Mouse (Mus musculus) MEL (cell line): ENCODE measurements around the gene Lrsam1.

ENCODE experiments used
- CTCF ChIP-seq, 3 experiments: IDR thresholded peaks in 2 of 3; conservative IDR thresholded peaks in 1 of 3; 2 replicates each; pipeline ENCODE4 v1.5.1; 2011 to 2012; ENCODE audit warnings: low read length in 3 of 3, low read depth in 2 of 3, mild to moderate bottlenecking in 2 of 3, improper control_type of control experiment in 1 of 3, inconsistent platforms in 1 of 3, mixed read lengths in 1 of 3, moderate library complexity in 1 of 3; ENCODE audit not compliant: control insufficient read depth in 1 of 3, insufficient read depth in 1 of 3, poor library complexity in 1 of 3, severe bottlenecking in 1 of 3
- HCFC1 ChIP-seq: IDR thresholded peaks from 2 replicates; pipeline ENCODE4 v1.6.1; 2012; ENCODE audit warnings: low read depth, mild to moderate bottlenecking, inconsistent platforms, low read length, improper control_type of control experiment, moderate library complexity
- MAFK ChIP-seq: IDR thresholded peaks from 2 replicates; pipeline ENCODE4 v1.6.1; 2011; ENCODE audit warnings: low read depth, mild to moderate bottlenecking, low read length, improper control_type of control experiment, borderline replicate concordance
- MAZ ChIP-seq: IDR thresholded peaks from 2 replicates; pipeline ENCODE4 v1.6.1; 2012; ENCODE audit warnings: low read depth, mild to moderate bottlenecking, inconsistent platforms, low read length, improper control_type of control experiment
- MYC ChIP-seq: IDR thresholded peaks from 2 replicates; pipeline ENCODE4 v1.6.1; 2011; ENCODE audit warnings: low read depth, mild to moderate bottlenecking, low read length, improper control_type of control experiment, moderate library complexity
- POLR2A ChIP-seq, 2 experiments: IDR thresholded peaks; 2 replicates each; pipeline ENCODE4 v1.6.1; 2011 to 2012; ENCODE audit warnings: low read length in 2 of 2, mild to moderate bottlenecking in 2 of 2, control low read depth in 1 of 2, improper control_type of control experiment in 1 of 2, low read depth in 1 of 2, moderate library complexity in 1 of 2; ENCODE audit not compliant: control insufficient read depth in 1 of 2, insufficient read depth in 1 of 2, poor library complexity in 1 of 2
- RAD21 ChIP-seq: IDR thresholded peaks from 2 replicates; pipeline ENCODE4 v1.6.1; 2011; ENCODE audit warnings: mild to moderate bottlenecking, low read depth, low read length, improper control_type of control experiment
- TAL1 ChIP-seq: IDR thresholded peaks from 2 replicates; pipeline ENCODE4 v1.6.1; 2012; ENCODE audit warnings: mild to moderate bottlenecking, inconsistent platforms, low read length, moderate library complexity, mixed read lengths
- TCF12 ChIP-seq: IDR thresholded peaks from 2 replicates; pipeline ENCODE4 v1.6.1; 2014; ENCODE audit warnings: low read depth, mild to moderate bottlenecking, inconsistent platforms, low read length, improper control_type of control experiment, moderate library complexity
- USF2 ChIP-seq, 2 experiments: IDR thresholded peaks; 2 replicates each; pipeline ENCODE4 v1.6.1; 2011 to 2012; ENCODE audit warnings: improper control_type of control experiment in 2 of 2, low read length in 2 of 2, borderline replicate concordance in 1 of 2, inconsistent platforms in 1 of 2, low read depth in 1 of 2, mild to moderate bottlenecking in 1 of 2; ENCODE audit not compliant: insufficient read depth in 1 of 2
- ZC3H11A ChIP-seq: IDR thresholded peaks from 2 replicates; pipeline ENCODE4 v1.6.1; 2012; ENCODE audit warnings: low read depth, mild to moderate bottlenecking, inconsistent platforms, low read length, improper control_type of control experiment
- ZKSCAN1 ChIP-seq: IDR thresholded peaks from 2 replicates; pipeline ENCODE4 v1.6.1; 2012; ENCODE audit warnings: low read depth, mild to moderate bottlenecking, inconsistent platforms, low read length, improper control_type of control experiment, moderate library complexity
- ZMIZ1 ChIP-seq: IDR thresholded peaks from 2 replicates; pipeline ENCODE4 v1.6.1; 2012; ENCODE audit warnings: low read depth, mild to moderate bottlenecking, inconsistent platforms, low read length, improper control_type of control experiment, moderate library complexity
- ZNF384 ChIP-seq: IDR thresholded peaks from 2 replicates; pipeline ENCODE4 v1.6.1; 2012; ENCODE audit warnings: low read depth, mild to moderate bottlenecking, inconsistent platforms, low read length, improper control_type of control experiment

DNA sequence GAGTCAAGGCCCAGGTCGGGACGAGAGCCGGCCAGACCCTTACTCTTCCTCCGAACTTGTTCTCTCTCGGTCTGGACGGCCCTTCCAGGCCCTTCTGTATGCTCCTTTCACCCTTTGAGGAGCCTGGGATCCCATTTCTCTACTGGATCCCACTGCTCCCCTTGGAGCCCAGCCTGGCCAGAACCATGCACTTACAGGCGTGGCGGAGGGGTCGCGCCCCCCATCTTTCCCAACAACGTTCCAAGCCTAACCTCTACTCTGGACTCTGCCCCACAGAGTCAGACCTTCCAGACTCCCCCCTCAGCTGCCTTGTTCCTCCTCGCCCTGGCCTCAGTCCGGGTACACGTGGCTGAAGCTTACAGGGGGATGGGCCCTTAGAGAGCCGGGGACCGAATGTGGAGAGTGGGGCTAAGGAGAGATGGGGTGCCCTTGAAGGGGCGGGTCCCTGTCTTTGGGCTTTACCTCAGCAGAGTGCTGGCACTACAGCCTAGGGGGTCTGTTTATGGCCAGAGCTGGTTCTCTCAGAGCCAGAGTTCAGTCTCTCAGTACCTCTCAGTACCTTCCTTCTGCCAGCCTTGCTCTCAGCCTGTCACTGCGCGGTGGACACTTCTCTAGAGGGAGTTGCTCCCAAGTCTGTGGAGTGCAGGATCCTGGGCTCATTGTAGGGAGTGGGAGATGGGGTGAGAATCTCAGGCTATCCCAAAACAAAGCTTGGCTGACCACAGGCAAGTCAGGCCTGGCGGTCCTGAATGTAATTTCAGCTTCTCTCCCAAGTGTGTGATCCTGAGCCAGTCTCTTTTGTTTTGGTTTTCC lies 84.7 kb downstream of the Lrsam1 start:
- TF ChIP-seq POLR2A (IDR thresholded peaks at IDR 0.05; ENCODE audit: control insufficient read depth in 1 of 2, insufficient read depth in 1 of 2, low read depth in 1 of 2, low read length in 2 of 2, poor library complexity in 1 of 2) (no peak), ZC3H11A (no peak), TAL1 (no peak), CTCF (IDR thresholded peaks at IDR 0.05 in 2 of 3, conservative IDR thresholded peaks at IDR 0.05 in 1 of 3; ENCODE audit: control insufficient read depth in 1 of 3, insufficient read depth in 1 of 3, low read depth in 2 of 3, low read length in 3 of 3, poor library complexity in 1 of 3, severe bottlenecking in 1 of 3) (no peak), MYC (0 out of 2 replicates have a peak, but pooled peaks have one; percentile 23), RAD21 (no peak), MAFK (no peak), ZMIZ1 (no peak), ZKSCAN1 (no peak), TCF12 (no peak), USF2 (IDR thresholded peaks at IDR 0.05; ENCODE audit: borderline replicate concordance in 1 of 2, insufficient read depth in 1 of 2, low read depth in 1 of 2, low read length in 2 of 2) (no peak), MAZ (no peak), HCFC1 (no peak), ZNF384 (no peak)
